Mouse (Mus musculus) spleen, adult 2 months (tissue): ENCODE results near the gene A930017K11Rik.

Source experiments
- CTCF ChIP-seq: fragments of 200-500 bp; IDR thresholded peaks from 2 replicates; pipeline ENCODE4 v1.5.1; 2011; ENCODE audit warnings: mild to moderate bottlenecking, inconsistent platforms; ENCODE audit not compliant: insufficient read depth, insufficient read length, insufficient replicate concordance; ENCODE audit errors: extremely low read depth
- POLR2A ChIP-seq: fragments of 200-500 bp; IDR thresholded peaks from 2 replicates; pipeline ENCODE4 v1.6.1; 2011; ENCODE audit warnings: low read depth, low read length, inconsistent platforms

GRCm38 (mm10) chr17:25944366-25945163 lies 7.8 kb downstream of the A930017K11Rik start, which contains the start of the genes Pigq and Nhlrc4:
- no peak for TF ChIP-seq POLR2A
- TF ChIP-seq CTCF = no peak
